Mouse (Mus musculus): ENCODE data around the gene Nat8f6. TPM values are rescaled to one million over a fixed set of nuclear protein-coding genes. Genes with fewer than 3 reads are reported as not detected.
"Not testable (repeated sequence)": the region's sequence is repeated elsewhere in the genome, so short reads cannot be mapped to it uniquely, and the experiment has no call there.

The Nat8f6 gene
- polyA plus RNA-seq, 1 experiment from 2014 or later, result not detected

DNA sequence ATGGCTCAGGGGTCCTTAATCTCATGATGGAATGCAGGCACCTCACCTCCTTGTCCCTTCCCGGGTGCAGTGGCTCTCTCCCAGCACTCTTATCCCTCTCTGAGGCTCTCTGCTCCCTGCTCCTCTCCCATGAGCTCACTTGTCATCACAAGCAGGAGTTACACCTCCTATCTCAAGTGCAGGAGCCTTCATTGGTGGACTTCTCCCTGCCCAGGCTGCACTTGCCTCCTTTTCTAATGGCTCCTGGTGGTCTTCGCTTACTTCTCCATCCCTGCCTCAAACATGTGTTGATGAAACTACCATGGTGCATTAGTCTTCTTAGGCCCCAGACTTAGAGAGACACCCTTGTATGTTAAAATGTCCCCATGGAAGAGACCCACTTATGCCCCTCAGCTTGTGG, 58.1 kb downstream of the Nat8f6 start:
- not testable (repeated sequence) for H3K4me1 ChIP-seq; H3K27me3 ChIP-seq (replicated peaks; ENCODE audit: low read depth, poor library complexity, severe bottlenecking); H3K4me3 ChIP-seq; DNase-seq (ENCODE audit: low spot score); H3K27ac ChIP-seq (replicated peaks); H3K36me3 ChIP-seq (replicated peaks); H3K9me3 ChIP-seq
- 68% methylated on average over 2 of the region's 2 CpGs for WGBS

Small RNA genes lying within 50 kb of the gene (microRNA-seq; reads per million reads assigned to microRNA genes)
- not detected for gene Mir6375

Other genes with a start within 250 kb of the Nat8f6 start
- 10.2 and 11.3 TPM in 2 replicates for gene Alms1, start 233.4 kb downstream of the Nat8f6 start, polyA plus RNA-seq (2016; fragmentation: Nextera tagmentation; extraction: Ambion mirVana)
- gene Nat8f7, start 107.7 kb downstream of the Nat8f6 start, polyA plus RNA-seq (2016; fragmentation: Nextera tagmentation; extraction: Ambion mirVana), result not detected in 2 replicates
- 0.21 TPM in 1 of 2 replicates, not detected in the other for gene Nat8f3, start 55.2 kb downstream of the Nat8f6 start, polyA plus RNA-seq (2016; fragmentation: Nextera tagmentation; extraction: Ambion mirVana)
- gene Nat8f5, start within 50 bp of the Nat8f6 start, polyA plus RNA-seq (2016; fragmentation: Nextera tagmentation; extraction: Ambion mirVana), result not detected in 2 replicates
- gene Nat8, start 11.1 kb upstream of the Nat8f6 start, polyA plus RNA-seq (2016; fragmentation: Nextera tagmentation; extraction: Ambion mirVana), result not detected in 2 replicates
- gene Nat8f2, start 48.2 kb upstream of the Nat8f6 start, polyA plus RNA-seq (2016; fragmentation: Nextera tagmentation; extraction: Ambion mirVana), result not detected in 2 replicates
- 2.8 and 3.3 TPM in 2 replicates for gene Nat8f4, start 83.9 kb upstream of the Nat8f6 start, polyA plus RNA-seq (2016; fragmentation: Nextera tagmentation; extraction: Ambion mirVana)
- gene Tprkb, start 90.9 kb upstream of the Nat8f6 start, polyA plus RNA-seq (2016; fragmentation: Nextera tagmentation; extraction: Ambion mirVana), result 29.0 and 36.7 TPM in 2 replicates
- 3.8 and 5.5 TPM in 2 replicates for gene Nat8f1, start 94.7 kb upstream of the Nat8f6 start, polyA plus RNA-seq (2016; fragmentation: Nextera tagmentation; extraction: Ambion mirVana)
- 38.7 and 39.9 TPM in 2 replicates for gene Dusp11, start 140.7 kb upstream of the Nat8f6 start, polyA plus RNA-seq (2016; fragmentation: Nextera tagmentation; extraction: Ambion mirVana)
- not detected in 2 replicates for gene Figla, start 195.2 kb upstream of the Nat8f6 start, polyA plus RNA-seq (2016; fragmentation: Nextera tagmentation; extraction: Ambion mirVana)
- gene Add2, start 207.7 kb upstream of the Nat8f6 start, polyA plus RNA-seq (2016; fragmentation: Nextera tagmentation; extraction: Ambion mirVana), result 23.4 and 26.6 TPM in 2 replicates